Mouse (Mus musculus) hindbrain, embryonic 14.5 days (tissue): Measurements from ENCODE around the gene Srsf3. TPM values are rescaled to one million over a fixed set of nuclear protein-coding genes. Genes with fewer than 3 reads are reported as not detected.
"Not testable (repeated sequence)": the region's sequence is repeated elsewhere in the genome, so short reads cannot be mapped to it uniquely, and the experiment has no call there.

ENCODE experiments used
- ATAC-seq: fragments of 200-750 bp; cut with Nextera tagmentation; 2 replicates; pipeline ENCODE4 v1.8.0; 2017; ENCODE audit warnings: moderate number of reproducible peaks, mild to moderate bottlenecking, moderate TSS enrichment, moderate library complexity; ENCODE audit not compliant: low FRiP score
- DNase-seq: peaks from one replicate; pipeline ENCODE4 v3.0.0-alpha.2; 2015; ENCODE audit warnings: low spot score
- H3K27ac ChIP-seq: fragments of 300-500 bp; sonication (generic); 2 replicates; pipeline ENCODE4 v1.5.1; 2014; ENCODE audit warnings: mild to moderate bottlenecking, moderate library complexity
- H3K27me3 ChIP-seq: fragments of 300-500 bp; sonication (generic); 2 replicates; pipeline ENCODE4 v1.6.1; 2014; ENCODE audit warnings: mild to moderate bottlenecking, low read length, mixed read lengths; ENCODE audit not compliant: control insufficient read depth, insufficient read depth
- H3K36me3 ChIP-seq: fragments of 300-500 bp; sonication (generic); replicated peaks from 2 replicates; pipeline ENCODE4 v1.6.1; 2014; ENCODE audit not compliant: control insufficient read depth, insufficient read depth
- H3K4me1 ChIP-seq: fragments of 300-500 bp; sonication (generic); replicated peaks from 2 replicates; pipeline ENCODE4 v1.6.1; 2014; ENCODE audit warnings: antibody characterized with exemption, low read length, mixed read lengths; ENCODE audit not compliant: control insufficient read depth, insufficient read depth
- H3K4me2 ChIP-seq: fragments of 300-500 bp; sonication (generic); replicated peaks from 2 replicates; pipeline ENCODE4 v1.6.1; 2014; ENCODE audit warnings: mild to moderate bottlenecking, moderate library complexity
- H3K4me3 ChIP-seq: fragments of 300-500 bp; sonication (generic); replicated peaks from 2 replicates; pipeline ENCODE4 v1.5.1; 2014; ENCODE audit warnings: mild to moderate bottlenecking, low read length
- H3K9ac ChIP-seq: fragments of 300-500 bp; sonication (generic); 2 replicates; pipeline ENCODE4 v1.6.1; 2014
- H3K9me3 ChIP-seq: fragments of 300-500 bp; sonication (generic); 2 replicates; pipeline ENCODE4 v1.6.1; 2016; ENCODE audit warnings: low read length; ENCODE audit not compliant: control insufficient read depth
- WGBS: fragments of 180-500 bp; shearing (Covaris S2); extraction: QIAGEN DNeasy Blood & Tissue Kit; methylation state at CpG from one replicate; pipeline ENCODE4 v1.1.7; 2014; 5-methylcytosine and 5-hydroxymethylcytosine counted together
- polyA plus RNA-seq: library from polyadenylated mRNA; unstranded; fragments of >200 nt; fragmentation: Nextera tagmentation; extraction: Ambion mirVana; gene quantifications from 2 replicates; pipeline ENCODE4 v1.2.1, GENCODE M21; 2014

The Srsf3 gene
- polyA plus RNA-seq, 1 experiment from 2014 or later: 446 TPM

- Histone ChIP-seq H3K4me2 (no peak overlapping the region), H3K36me3 (no peaks in the 10 kb centered on the region), H3K27ac (no peak overlapping the region), H3K9ac (no peak overlapping the region), H3K9me3 (no peaks in the 10 kb centered on the region), H3K4me3 (no peak overlapping the region), H3K27me3 (no peaks in the 10 kb centered on the region), H3K4me1 (peaks cover 10% of the 10 kb centered on the region)
- 75% methylated on average over 21 of the region's 21 CpGs for WGBS
- no peak for DNase-seq
- ATAC-seq: no peak
These were observed 33.0 kb downstream of the Srsf3 start for GRCm38 (mm10) chr17:29065245-29065940.

- Histone ChIP-seq H3K4me2 (no peak overlapping the region), H3K27ac (no peak overlapping the region), H3K4me1 (peaks cover 10% of the 10 kb centered on the region), H3K9ac (no peak overlapping the region), H3K27me3 (no peaks in the 10 kb centered on the region), H3K36me3 (no peaks in the 10 kb centered on the region), H3K9me3 (no peaks in the 10 kb centered on the region), H3K4me3 (no peak overlapping the region)
- 97% methylated on average over 3 of the region's 3 CpGs for WGBS
- no peak for ATAC-seq
- no peak for DNase-seq
These were observed 33.5 kb downstream of the Srsf3 start for GRCm38 (mm10) chr17:29065971-29066370.

- not testable (repeated sequence) for H3K4me3 ChIP-seq, DNase-seq, H3K36me3 ChIP-seq, H3K9ac ChIP-seq, H3K9me3 ChIP-seq, H3K4me1 ChIP-seq, H3K4me2 ChIP-seq, H3K27me3 ChIP-seq, H3K27ac ChIP-seq, ATAC-seq
- 85% methylated on average over 3 of the region's 3 CpGs for WGBS
These were observed 35.0 kb downstream of the Srsf3 start for GRCm38 (mm10) chr17:29067416-29067815.

- H3K4me1 ChIP-seq: peaks cover 3% of the 10 kb centered on the region; the same call in 1 of the 2 replicates
- no peak for ATAC-seq
- 55% methylated on average over 5 of the region's 5 CpGs for WGBS
These were observed 35.4 kb downstream of the Srsf3 start for GRCm38 (mm10) chr17:29067847-29068246.

GRCm38 (mm10) chr17:29069063-29069462 is 36.6 kb downstream of the Srsf3 start:
- Histone ChIP-seq H3K36me3 (no peaks in the 10 kb centered on the region), H3K4me2 (no peak overlapping the region), H3K27ac (no peak overlapping the region), H3K4me1 (peaks cover 4% of the 10 kb centered on the region; the same call in 1 of the 2 replicates), H3K9ac (no peak overlapping the region), H3K9me3 (no peaks in the 10 kb centered on the region), H3K4me3 (no peak overlapping the region), H3K27me3 (no peaks in the 10 kb centered on the region)
- no peak for DNase-seq
- WGBS: 75% methylated on average over 10 of the region's 10 CpGs
- ATAC-seq: no peak

More at GRCm38 (mm10) chr17:29067847-29068246, 35.4 kb downstream of the Srsf3 start:
- Histone ChIP-seq H3K4me3 (no peak overlapping the region), H3K36me3 (no peaks in the 10 kb centered on the region), H3K4me2 (no peak overlapping the region), H3K27ac (no peak overlapping the region), H3K9me3 (no peaks in the 10 kb centered on the region), H3K9ac (no peak overlapping the region), H3K27me3 (no peaks in the 10 kb centered on the region)
- DNase-seq: no peak

- no peaks in the 10 kb centered on the region for H3K9me3 ChIP-seq
- H3K36me3 ChIP-seq: no peaks in the 10 kb centered on the region
- WGBS: 77% methylated on average over 5 of the region's 5 CpGs
- H3K4me2 ChIP-seq: no peak overlapping the region
- H3K4me1 ChIP-seq: peaks cover 4% of the 10 kb centered on the region; the same call in 1 of the 2 replicates
- H3K4me3 ChIP-seq: no peak overlapping the region
- DNase-seq (no peak), ATAC-seq (no peak)
- H3K27ac ChIP-seq: no peak overlapping the region
- H3K27me3 ChIP-seq: no peaks in the 10 kb centered on the region
- H3K9ac ChIP-seq: no peak overlapping the region
These were observed 39.4 kb downstream of the Srsf3 start for GRCm38 (mm10) chr17:29071820-29072219.

- DNase-seq: no peak
- 34% methylated on average over 11 of the region's 11 CpGs for WGBS
- no peak overlapping the region for H3K4me2 ChIP-seq
- no peak overlapping the region for H3K27ac ChIP-seq
- ATAC-seq: no peak
- H3K27me3 ChIP-seq: no peaks in the 10 kb centered on the region
- no peak overlapping the region for H3K4me3 ChIP-seq
- peaks cover 4% of the 10 kb centered on the region; the same call in 1 of the 2 replicates for H3K4me1 ChIP-seq
- no peaks in the 10 kb centered on the region for H3K9me3 ChIP-seq
- H3K36me3 ChIP-seq: no peaks in the 10 kb centered on the region
- H3K9ac ChIP-seq: no peak overlapping the region
These were observed 40.4 kb downstream of the Srsf3 start for GRCm38 (mm10) chr17:29072701-29073307.

GRCm38 (mm10) chr17:29073313-29073712 is 40.9 kb downstream of the Srsf3 start:
- ATAC-seq (no peak), DNase-seq (no peak)
- Histone ChIP-seq H3K27ac (no peak overlapping the region), H3K4me3 (no peak overlapping the region), H3K9ac (no peak overlapping the region), H3K9me3 (no peaks in the 10 kb centered on the region), H3K36me3 (no peaks in the 10 kb centered on the region), H3K4me1 (peaks cover 4% of the 10 kb centered on the region; the same call in 1 of the 2 replicates), H3K27me3 (no peaks in the 10 kb centered on the region), H3K4me2 (no peak overlapping the region)
- WGBS: 58% methylated on average over 5 of the region's 5 CpGs

- WGBS: 87% methylated on average over 13 of the region's 13 CpGs
- ATAC-seq: no peak
- no peak overlapping the region for H3K27ac ChIP-seq
These were observed 41.7 kb downstream of the Srsf3 start for GRCm38 (mm10) chr17:29074085-29074484.

More at GRCm38 (mm10) chr17:29074085-29074484, 41.7 kb downstream of the Srsf3 start:
- DNase-seq: no peak
- H3K36me3 ChIP-seq: no peaks in the 10 kb centered on the region
- no peak overlapping the region for H3K4me2 ChIP-seq
- no peaks in the 10 kb centered on the region for H3K9me3 ChIP-seq
- no peak overlapping the region for H3K4me3 ChIP-seq
- H3K9ac ChIP-seq: no peak overlapping the region
- H3K27me3 ChIP-seq: no peaks in the 10 kb centered on the region
- H3K4me1 ChIP-seq: peaks cover 4% of the 10 kb centered on the region; the same call in 1 of the 2 replicates
